Mouse (Mus musculus): Measurements from ENCODE around the gene Scn4b. TPM values are rescaled to one million over a fixed set of nuclear protein-coding genes. Genes with fewer than 3 reads are reported as not detected.

The Scn4b gene
- polyA plus RNA-seq, 1 experiment = 0.91 TPM

GRCm38 (mm10) chr9:45139082-45139481 lies 887 bp downstream of the Scn4b start:
- WGBS = 20% methylated on average over 7 of the region's 7 CpGs
- no peaks in the 10 kb centered on the region for H3K36me3 ChIP-seq (ENCODE audit: control insufficient read depth, insufficient read depth, low read length)
- peaks cover 14% of the 10 kb centered on the region for H3K27me3 ChIP-seq (ENCODE audit: control insufficient read depth, insufficient read depth, low read length)
- peaks cover 15% of the 10 kb centered on the region for H3K4me1 ChIP-seq (ENCODE audit: control insufficient read depth, insufficient read depth, insufficient read length)
- H3K4me3 ChIP-seq (ENCODE audit: extremely low read depth, insufficient read depth, insufficient read length) = peak overlapping the region; percentile 57; the same call in 1 of the 2 replicates
- H3K27ac ChIP-seq (ENCODE audit: insufficient read depth, low read length) = no peak overlapping the region
- TF ChIP-seq POLR2A (IDR thresholded peaks at IDR 0.05; ENCODE audit: low read depth, low read length) (no peak), CTCF (IDR thresholded peaks at IDR 0.05; ENCODE audit: extremely low read depth, insufficient read depth, insufficient read length, insufficient replicate concordance) (no peak)
- DNase-seq (ENCODE audit: low read depth in 1 of 2, low spot score in 2 of 2) = no peak

- no peak for TF ChIP-seq CTCF (IDR thresholded peaks at IDR 0.05; ENCODE audit: extremely low read depth, insufficient read depth, insufficient read length, insufficient replicate concordance)
- Histone ChIP-seq H3K4me3 (ENCODE audit: extremely low read depth, insufficient read depth, insufficient read length) (no peak overlapping the region), H3K4me1 (ENCODE audit: control insufficient read depth, insufficient read depth, insufficient read length) (peaks cover 15% of the 10 kb centered on the region), H3K36me3 (ENCODE audit: control insufficient read depth, insufficient read depth, low read length) (no peaks in the 10 kb centered on the region), H3K27me3 (ENCODE audit: control insufficient read depth, insufficient read depth, low read length) (peaks cover 14% of the 10 kb centered on the region), H3K27ac (ENCODE audit: insufficient read depth, low read length) (no peak overlapping the region)
- DNase-seq (ENCODE audit: low read depth in 1 of 2, low spot score in 2 of 2) = no peak
- 77% methylated on average over 7 of the region's 7 CpGs for WGBS
Observed at GRCm38 (mm10) chr9:45140945-45141344, 2.8 kb downstream of the Scn4b start.

GRCm38 (mm10) chr9:45142686-45143085 lies 4.5 kb downstream of the Scn4b start:
- no peak for TF ChIP-seq POLR2A (IDR thresholded peaks at IDR 0.05; ENCODE audit: low read depth, low read length)
- TF ChIP-seq CTCF (IDR thresholded peaks at IDR 0.05; ENCODE audit: extremely low read depth, insufficient read depth, insufficient read length, insufficient replicate concordance) = no peak
- H3K4me1 ChIP-seq (ENCODE audit: control insufficient read depth, insufficient read depth, insufficient read length) = peaks cover 15% of the 10 kb centered on the region
- peaks cover 14% of the 10 kb centered on the region for H3K27me3 ChIP-seq (ENCODE audit: control insufficient read depth, insufficient read depth, low read length)
- no peak for DNase-seq (ENCODE audit: low read depth in 1 of 2, low spot score in 2 of 2)
- no peaks in the 10 kb centered on the region for H3K36me3 ChIP-seq (ENCODE audit: control insufficient read depth, insufficient read depth, low read length)
- H3K4me3 ChIP-seq (ENCODE audit: extremely low read depth, insufficient read depth, insufficient read length) = no peak overlapping the region
- H3K27ac ChIP-seq (ENCODE audit: insufficient read depth, low read length) = no peak overlapping the region
- WGBS = 69% methylated on average over 3 of the region's 3 CpGs

- H3K27me3 ChIP-seq (ENCODE audit: control insufficient read depth, insufficient read depth, low read length) = no peaks in the 10 kb centered on the region
- no peak overlapping the region for H3K27ac ChIP-seq (ENCODE audit: insufficient read depth, low read length)
- 11% methylated on average over 27 of the region's 27 CpGs for WGBS
- peak overlapping the region; percentile 45 for H3K4me3 ChIP-seq (ENCODE audit: extremely low read depth, insufficient read depth, insufficient read length)
- H3K4me1 ChIP-seq (ENCODE audit: control insufficient read depth, insufficient read depth, insufficient read length) = no peaks in the 10 kb centered on the region; the same call in 1 of the 2 replicates
- no peak for TF ChIP-seq CTCF (IDR thresholded peaks at IDR 0.05; ENCODE audit: extremely low read depth, insufficient read depth, insufficient read length, insufficient replicate concordance)
- TF ChIP-seq POLR2A (IDR thresholded peaks at IDR 0.05; ENCODE audit: low read depth, low read length) = no peak
- no peak for DNase-seq (ENCODE audit: low read depth in 1 of 2, low spot score in 2 of 2)
- H3K36me3 ChIP-seq (ENCODE audit: control insufficient read depth, insufficient read depth, low read length) = no peaks in the 10 kb centered on the region
Observed at GRCm38 (mm10) chr9:45145533-45146266, 7.5 kb downstream of the Scn4b start.

GRCm38 (mm10) chr9:45146267-45146597 lies 8.0 kb downstream of the Scn4b start:
- Histone ChIP-seq H3K4me3 (ENCODE audit: extremely low read depth, insufficient read depth, insufficient read length) (peak overlapping the region; percentile 45), H3K4me1 (ENCODE audit: control insufficient read depth, insufficient read depth, insufficient read length) (no peaks in the 10 kb centered on the region; the same call in 1 of the 2 replicates), H3K27ac (ENCODE audit: insufficient read depth, low read length) (no peak overlapping the region), H3K27me3 (ENCODE audit: control insufficient read depth, insufficient read depth, low read length) (no peaks in the 10 kb centered on the region), H3K36me3 (ENCODE audit: control insufficient read depth, insufficient read depth, low read length) (no peaks in the 10 kb centered on the region)
- WGBS = under 1% methylated on average over 5 of the region's 5 CpGs
- peak; percentile 56; the same call in 1 of the 2 replicates for TF ChIP-seq CTCF (IDR thresholded peaks at IDR 0.05; ENCODE audit: extremely low read depth, insufficient read depth, insufficient read length, insufficient replicate concordance)
- no peak for TF ChIP-seq POLR2A (IDR thresholded peaks at IDR 0.05; ENCODE audit: low read depth, low read length)
- DNase-seq (ENCODE audit: low read depth in 1 of 2, low spot score in 2 of 2) = peak; percentile 53 to 71

GRCm38 (mm10) chr9:45150933-45151332 lies 12.7 kb downstream of the Scn4b start:
- TF ChIP-seq POLR2A (IDR thresholded peaks at IDR 0.05; ENCODE audit: low read depth, low read length) (no peak), CTCF (IDR thresholded peaks at IDR 0.05; ENCODE audit: extremely low read depth, insufficient read depth, insufficient read length, insufficient replicate concordance) (no peak)
- no peaks in the 10 kb centered on the region for H3K36me3 ChIP-seq (ENCODE audit: control insufficient read depth, insufficient read depth, low read length)
- H3K27me3 ChIP-seq (ENCODE audit: control insufficient read depth, insufficient read depth, low read length) = no peaks in the 10 kb centered on the region
- no peak overlapping the region for H3K4me3 ChIP-seq (ENCODE audit: extremely low read depth, insufficient read depth, insufficient read length)
- H3K27ac ChIP-seq (ENCODE audit: insufficient read depth, low read length) = no peak overlapping the region
- no peaks in the 10 kb centered on the region; the same call in 1 of the 2 replicates for H3K4me1 ChIP-seq (ENCODE audit: control insufficient read depth, insufficient read depth, insufficient read length)
- 68% methylated on average over 1 of the region's 1 CpGs for WGBS
- no peak for DNase-seq (ENCODE audit: low read depth in 1 of 2, low spot score in 2 of 2)

- H3K27me3 ChIP-seq (ENCODE audit: control insufficient read depth, insufficient read depth, low read length) = no peaks in the 10 kb centered on the region
Observed at GRCm38 (mm10) chr9:45153361-45153760, 15.2 kb downstream of the Scn4b start.

More at GRCm38 (mm10) chr9:45153361-45153760, 15.2 kb downstream of the Scn4b start:
- Histone ChIP-seq H3K36me3 (ENCODE audit: control insufficient read depth, insufficient read depth, low read length) (no peaks in the 10 kb centered on the region), H3K4me1 (ENCODE audit: control insufficient read depth, insufficient read depth, insufficient read length) (no peaks in the 10 kb centered on the region), H3K27ac (ENCODE audit: insufficient read depth, low read length) (no peak overlapping the region), H3K4me3 (ENCODE audit: extremely low read depth, insufficient read depth, insufficient read length) (no peak overlapping the region)
- no peak for DNase-seq (ENCODE audit: low read depth in 1 of 2, low spot score in 2 of 2)
- WGBS = 77% methylated on average over 7 of the region's 7 CpGs
- TF ChIP-seq POLR2A (IDR thresholded peaks at IDR 0.05; ENCODE audit: low read depth, low read length) = no peak
- no peak for TF ChIP-seq CTCF (IDR thresholded peaks at IDR 0.05; ENCODE audit: extremely low read depth, insufficient read depth, insufficient read length, insufficient replicate concordance)

Data from spleen, adult 2 months (tissue).